Mouse (Mus musculus): ENCODE data around the gene Spi1. TPM values are rescaled to one million over a fixed set of nuclear protein-coding genes. Genes with fewer than 3 reads are reported as not detected.

Spi1 gene
- polyA plus RNA-seq, 2 experiments from 2014 or later: 0.49 TPM; not detected in 1

DNA sequence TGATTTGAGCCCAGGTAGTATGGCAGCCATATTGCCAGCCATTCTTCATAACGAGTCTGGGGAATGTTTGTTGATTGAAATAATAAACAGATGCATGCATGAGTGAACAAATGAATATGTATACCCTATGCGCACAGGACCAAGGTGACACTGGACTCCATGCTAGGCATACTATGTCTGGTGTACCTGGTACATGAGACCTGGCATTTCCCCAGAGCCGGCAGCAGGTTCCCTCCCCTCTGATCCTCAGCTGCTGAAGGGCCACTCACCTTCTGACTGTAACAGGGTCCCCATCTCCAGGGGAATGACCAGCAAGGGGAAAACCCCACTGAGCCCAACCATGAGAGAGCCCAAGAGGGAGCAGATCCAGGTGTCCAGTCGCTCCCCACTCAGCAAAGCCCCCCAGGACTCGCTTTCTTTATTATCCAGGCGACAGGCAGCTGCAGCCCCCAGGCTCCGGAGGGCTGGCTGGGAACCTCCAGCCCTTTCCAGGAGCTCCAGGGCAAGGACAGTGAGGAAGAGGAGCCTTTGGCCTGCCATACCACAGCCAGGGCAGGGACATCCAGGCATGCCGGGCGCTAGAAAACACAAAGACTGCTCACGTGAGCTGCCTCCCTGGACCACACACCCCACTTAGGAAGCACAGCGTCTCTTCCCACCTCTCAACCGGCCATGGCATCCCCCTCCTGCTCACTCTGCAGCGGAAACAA lies 13.9 kb upstream of the Spi1 start:
- no peak for ATAC-seq

DNA sequence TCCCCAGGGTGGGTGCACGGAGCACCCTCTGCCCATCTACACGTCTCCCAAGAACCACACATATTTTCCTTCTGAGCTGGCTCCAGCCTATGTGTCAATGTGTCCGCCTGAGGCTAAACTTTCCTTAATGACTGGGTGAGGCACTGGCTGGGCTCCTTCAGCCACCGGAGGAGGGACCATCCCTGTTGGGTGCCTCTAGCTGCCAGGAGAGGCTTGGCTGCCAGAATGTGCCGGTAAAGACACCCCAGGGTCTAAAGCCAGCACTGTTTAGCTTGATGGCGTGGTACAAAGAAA lies 13.4 kb upstream of the Spi1 start:
- no peak for ATAC-seq

DNA sequence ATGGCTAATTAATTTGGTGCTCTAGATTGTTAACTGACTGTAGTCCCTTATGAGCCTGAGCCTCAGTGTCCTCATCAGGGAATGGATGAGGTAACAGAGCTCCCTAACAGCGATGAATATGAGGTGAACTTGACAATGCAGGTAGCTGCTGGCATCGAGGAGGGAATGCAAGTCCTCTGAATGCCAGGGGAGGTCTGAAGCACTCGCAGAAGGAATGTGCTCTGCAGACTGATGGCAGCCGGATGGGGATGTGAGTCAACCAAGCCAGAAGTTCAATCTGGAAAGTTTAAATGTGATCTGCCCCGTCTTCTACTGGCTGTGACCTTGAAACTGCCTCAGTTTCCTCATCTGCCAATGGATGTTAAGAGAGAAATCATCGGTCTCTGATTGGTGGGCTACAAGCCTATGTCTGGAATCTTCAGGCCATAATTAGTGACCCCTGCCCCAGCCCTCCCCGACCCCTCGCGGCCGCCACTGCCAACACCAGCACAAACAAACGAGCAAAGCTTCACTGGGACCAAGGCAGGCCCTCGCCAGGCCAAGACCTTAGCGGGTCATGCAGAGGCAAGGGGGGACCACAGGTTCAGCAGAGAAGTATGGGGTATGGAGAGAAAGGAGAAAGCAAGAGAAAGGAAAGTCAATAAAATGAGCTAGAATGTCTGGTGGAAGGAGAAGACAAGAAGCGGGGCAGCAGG lies 12.7 kb upstream of the Spi1 start:
- ATAC-seq: no peak

DNA sequence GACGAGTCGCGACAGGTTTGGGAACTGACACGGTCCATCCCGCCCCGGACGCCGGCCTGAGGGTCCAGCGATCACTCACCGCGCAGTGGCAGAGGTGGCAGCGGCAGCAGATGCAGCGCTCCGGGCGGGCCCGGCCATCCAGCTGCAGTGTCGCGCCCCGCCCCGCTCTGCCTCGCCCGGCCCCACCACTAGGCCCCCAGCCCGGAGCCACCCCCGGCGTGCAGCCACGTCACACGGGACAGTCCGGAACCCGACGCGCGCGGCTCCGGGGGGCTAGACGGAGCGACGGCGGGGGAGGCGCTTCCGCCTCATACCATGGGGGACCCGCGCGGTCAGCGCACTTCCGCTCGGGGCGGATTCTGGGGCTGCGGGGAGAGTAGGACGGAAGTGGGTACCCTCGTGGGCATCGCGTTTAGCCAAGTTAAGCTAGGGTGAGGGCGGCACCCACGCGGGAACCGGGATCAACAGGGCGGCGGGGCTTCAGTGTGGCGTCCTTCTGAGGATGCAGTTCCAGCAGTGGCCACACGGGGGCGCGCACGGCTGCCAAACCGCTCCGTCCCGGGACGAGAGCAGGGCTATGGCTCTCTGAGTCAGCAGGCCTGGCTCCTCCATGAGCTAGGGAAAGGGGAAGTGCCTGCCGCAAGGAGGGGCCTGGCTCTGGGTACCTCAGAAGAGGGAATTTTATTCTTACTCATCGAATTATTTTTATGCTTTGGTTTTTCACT lies 12.0 kb upstream of the Spi1 start, which contains the start of gene Slc39a13:
Slc39a13 (minus strand) TSS at position 342 of the 725 bp plus-strand sequence.
- peak; percentile 90 for ATAC-seq

DNA sequence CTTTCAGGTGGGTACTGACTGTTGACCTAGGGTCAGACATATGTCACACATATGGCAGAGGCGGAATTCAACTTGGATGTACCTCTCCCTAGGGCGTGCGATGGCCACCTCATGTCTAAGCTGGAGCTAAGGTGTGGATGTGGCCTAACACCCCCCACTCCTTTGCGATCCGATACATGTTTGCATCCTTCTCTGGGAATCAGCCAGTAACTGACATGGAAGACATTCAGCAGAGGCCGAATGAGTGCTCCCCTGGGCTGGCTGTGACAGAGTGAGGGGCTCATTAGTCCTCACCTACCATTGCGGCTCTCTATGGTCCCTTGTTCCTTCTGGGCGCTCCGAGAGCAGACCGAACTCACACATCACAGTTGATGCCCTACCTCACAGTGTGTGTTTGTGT lies 11.1 kb upstream of the Spi1 start:
- no peak for ATAC-seq

DNA sequence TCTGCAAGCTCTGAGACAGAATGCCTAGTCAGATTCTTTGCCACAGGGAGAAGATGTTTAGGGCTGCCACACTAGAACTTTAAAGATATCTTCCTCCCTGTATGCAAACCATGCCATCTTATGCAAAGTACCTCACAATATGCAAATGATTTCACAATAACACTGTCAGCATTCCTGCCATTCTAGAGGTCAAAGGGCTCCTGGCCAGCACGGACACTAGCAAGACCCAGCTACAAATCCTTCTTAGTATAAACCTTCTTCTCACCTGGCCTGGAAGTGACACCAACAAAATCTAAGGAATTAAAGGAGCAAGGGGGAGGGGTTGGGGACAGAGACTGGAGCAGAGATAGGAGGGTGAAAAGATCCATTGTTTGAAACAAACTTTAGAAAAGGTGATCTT lies 10.1 kb upstream of the Spi1 start:
- no peak for ATAC-seq

DNA sequence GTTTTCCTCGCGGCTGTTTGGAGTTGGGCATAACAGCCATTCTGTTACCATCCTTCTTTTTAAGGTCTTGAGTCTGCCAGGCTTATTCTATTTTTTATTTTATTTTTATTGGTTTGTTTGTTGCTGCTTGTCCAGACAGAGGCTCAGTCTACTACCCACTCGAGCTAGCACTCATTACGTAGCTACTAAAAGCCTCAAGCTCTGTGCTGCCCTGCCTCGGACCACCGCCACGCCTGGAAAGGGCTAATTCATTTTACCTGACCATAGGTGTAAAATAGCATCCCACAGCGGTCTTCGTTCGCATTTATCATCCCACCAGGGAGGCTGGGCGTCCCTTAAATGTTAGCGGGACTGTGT lies 4.3 kb upstream of the Spi1 start:
- ATAC-seq: no peak

DNA sequence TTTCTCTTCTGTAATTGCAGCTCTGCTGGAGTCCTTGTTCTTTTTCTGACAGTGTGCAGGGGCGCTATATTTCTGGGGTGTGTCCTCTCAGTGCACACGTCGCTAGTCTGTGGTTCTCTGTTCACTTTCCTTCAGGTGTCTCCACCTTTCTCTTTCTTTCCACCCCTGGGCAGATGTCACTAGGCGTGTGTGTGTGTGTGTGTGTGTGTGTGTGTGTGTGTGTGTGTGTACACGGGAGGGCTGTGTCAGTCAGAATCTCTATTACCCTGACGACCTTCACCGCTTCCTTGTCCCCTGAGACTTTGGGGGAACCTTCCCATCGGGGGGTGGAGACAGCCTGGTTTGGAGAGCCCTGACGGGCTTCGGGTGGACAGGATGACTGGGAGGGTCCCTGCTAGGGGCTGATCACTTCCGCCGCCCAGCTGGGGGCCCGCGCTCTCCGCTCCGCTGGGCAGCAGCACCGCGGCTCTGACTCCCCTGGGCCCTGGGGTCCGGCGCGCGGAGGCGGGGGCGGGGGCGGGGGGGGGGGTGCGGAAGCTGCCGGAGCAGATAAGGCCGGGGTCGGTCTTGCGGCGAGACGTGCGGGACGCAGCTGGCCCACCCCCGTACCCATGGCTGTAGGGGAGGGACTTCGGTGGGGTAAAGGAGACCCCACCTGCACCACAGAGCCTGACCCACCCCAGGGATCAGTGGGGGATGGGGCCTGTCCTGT lies 3.7 kb upstream of the Spi1 start:
- ATAC-seq: peak; percentile 54

DNA sequence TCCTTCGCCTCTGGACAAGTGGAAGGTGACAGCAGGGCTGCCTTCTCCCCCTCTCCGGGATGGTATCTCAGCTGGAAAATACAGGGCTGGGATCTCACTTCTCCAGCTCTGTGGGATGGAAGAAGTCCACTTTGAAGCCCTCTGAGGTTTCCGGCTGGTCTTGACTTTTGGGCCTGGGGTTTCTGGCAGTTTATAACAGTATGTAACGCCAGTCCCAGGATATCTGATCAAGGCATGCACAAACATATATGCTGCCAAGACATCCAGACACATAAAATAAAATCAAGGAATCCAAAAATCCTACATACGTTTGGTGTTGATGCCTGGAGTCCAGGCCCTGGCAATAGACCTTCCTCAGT lies 3.2 kb upstream of the Spi1 start:
- ATAC-seq: no peak

DNA sequence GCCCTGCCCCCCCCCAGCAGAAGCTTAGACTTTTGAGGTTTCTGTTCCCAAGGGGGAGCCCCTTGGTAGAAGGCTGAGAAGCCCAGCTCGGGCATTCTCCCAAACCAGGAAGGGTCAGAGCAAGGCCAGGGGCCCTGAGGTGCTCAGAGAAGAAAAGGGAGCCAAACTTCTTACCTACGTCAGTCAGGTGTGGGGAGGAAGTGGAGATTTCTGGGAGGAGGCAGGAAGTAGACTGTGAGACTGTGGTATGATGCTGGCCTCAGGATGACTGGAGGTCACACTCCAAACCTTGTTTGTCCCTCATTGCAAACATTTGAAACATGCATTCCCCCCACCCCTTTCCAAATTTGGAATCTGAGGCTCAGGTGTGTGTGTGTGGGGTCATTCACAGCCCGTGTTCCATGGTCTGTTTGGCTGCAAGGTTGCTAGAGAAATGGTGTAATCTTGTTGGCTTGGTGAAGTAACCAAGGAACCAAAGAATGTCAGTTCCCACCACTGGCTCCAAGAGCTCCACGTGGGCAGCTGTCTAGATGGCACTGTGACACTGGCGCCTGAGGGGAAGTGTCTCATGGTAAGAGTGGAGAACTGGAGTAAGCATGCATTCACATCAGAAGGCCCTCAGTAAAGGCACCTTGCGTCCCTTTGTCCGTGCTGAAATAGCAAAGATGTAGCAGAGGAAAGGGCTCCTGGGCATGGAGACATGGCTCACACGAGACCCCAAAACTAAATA lies 1.2 kb upstream of the Spi1 start:
- peak; percentile 74 for ATAC-seq

DNA sequence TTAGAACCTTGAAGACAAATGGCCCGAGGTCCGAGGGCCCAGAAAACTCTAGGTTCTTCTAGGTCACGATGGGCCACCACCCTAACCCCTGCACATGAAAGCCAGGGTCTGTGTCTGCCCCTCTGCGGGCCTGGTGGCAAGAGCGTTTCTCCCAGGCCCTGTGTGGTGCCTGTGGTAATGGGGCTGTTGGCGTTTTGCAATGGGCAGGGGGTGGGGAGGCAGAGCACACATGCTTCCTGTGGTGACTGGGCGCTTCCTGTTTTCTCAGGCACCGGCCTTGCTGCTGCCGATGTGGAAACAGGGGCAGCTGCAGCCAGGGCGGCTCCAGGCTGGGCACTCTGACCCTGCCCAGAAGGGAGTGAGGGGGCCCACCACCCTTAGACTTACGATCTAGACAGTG lies 654 bp downstream of the Spi1 start:
- ATAC-seq: peak; percentile 81

DNA sequence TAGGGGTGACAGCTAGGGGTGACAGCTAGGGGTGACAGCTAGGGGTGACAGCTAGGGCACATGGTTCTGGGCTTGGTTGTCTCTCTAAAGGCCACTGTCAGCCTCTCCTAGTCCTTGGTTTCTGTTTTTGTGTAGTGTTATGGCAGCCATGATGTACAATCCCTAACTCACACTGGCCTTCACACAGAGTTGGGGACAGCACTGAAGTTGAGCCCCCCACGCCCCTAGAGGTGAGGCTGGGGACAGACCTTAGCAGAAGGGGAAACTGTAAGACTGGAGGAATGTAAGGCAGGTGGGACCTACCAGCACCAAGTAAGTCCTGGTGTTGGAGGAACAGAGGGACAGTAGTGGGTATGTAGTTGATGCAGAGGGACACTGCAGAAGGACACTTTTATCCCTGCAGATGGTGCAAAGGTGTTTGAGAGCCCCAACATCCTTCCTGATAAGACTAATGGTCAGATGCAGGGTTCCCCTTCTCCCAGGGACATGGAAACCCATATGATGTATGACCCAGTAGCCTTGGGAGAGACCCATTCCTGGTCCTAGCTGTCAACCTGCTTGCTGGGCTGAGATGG lies 1.3 kb downstream of the Spi1 start:
- peak; percentile 9 for ATAC-seq

DNA sequence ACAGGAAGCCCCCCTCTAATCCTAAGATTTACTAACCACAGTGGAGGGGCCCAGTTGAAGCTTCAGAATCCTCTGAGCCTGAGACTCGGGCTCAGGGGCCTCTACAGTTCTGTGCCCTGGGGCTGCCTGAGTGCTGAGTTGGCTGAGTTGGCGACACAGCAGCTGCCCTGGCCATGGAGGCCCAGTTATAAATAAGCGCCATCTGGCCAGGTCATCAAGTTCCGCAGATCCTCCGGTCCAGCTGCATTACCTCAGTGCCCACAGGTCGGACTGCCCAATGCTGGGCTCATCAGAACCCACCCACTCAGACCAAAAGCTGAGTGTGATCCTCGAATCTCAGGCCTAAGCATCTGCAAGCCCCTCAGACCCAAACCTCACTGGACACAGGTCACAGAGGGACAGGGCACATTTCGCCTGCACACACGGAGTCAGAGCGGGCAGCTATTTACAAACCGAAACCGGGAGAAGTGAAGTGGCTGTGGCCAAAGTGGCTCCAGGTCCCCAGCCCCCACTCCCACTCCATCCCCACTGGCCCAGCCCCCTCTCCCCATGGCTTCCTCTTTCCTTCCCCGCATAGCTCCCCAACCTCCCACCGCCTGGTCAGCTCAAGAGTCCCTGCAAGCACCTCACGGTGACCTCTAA lies 2.1 kb downstream of the Spi1 start:
- no peak for ATAC-seq

DNA sequence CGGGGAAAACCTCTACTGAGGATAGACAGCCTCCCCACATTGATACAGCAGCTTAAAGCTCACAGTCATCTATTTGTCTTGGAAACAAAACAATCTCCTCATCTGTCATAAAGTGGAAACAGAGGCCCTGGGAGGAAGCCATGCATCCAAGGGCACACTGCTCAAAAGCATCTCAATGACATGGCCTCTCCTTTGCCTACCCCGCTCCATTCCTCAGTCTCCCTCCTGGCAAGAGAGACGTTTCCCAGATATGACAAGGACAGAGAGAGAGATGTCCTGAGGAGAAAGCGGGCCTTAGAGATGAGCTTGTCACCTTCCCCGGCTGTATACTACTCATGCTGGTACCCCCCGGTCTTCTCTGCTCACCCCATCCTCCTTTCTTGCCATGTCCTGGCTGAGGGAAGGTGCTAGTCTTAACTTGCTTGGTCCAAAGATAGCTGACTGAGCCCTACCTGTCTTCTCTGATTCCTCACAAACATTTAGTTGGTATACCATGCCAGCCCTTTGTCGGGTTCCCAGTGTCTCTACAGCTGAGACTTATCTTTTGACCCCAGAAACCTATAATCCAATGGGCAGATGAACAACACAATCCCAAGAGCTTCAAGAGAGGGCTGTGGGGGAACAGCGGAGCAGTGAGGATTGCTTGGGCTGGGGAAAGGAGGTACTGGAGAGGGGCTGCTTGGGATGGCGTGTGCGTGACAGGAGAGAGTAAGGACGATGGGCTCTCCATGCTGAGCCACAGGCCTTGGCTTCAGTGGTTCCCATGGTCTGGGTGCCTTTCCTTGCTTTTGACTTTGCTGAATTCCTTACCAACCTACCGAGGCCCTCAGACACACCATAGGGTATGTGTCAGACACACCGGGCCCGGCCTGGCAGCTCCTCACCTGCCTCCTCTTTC lies 3.6 kb downstream of the Spi1 start:
- ATAC-seq: no peak

DNA sequence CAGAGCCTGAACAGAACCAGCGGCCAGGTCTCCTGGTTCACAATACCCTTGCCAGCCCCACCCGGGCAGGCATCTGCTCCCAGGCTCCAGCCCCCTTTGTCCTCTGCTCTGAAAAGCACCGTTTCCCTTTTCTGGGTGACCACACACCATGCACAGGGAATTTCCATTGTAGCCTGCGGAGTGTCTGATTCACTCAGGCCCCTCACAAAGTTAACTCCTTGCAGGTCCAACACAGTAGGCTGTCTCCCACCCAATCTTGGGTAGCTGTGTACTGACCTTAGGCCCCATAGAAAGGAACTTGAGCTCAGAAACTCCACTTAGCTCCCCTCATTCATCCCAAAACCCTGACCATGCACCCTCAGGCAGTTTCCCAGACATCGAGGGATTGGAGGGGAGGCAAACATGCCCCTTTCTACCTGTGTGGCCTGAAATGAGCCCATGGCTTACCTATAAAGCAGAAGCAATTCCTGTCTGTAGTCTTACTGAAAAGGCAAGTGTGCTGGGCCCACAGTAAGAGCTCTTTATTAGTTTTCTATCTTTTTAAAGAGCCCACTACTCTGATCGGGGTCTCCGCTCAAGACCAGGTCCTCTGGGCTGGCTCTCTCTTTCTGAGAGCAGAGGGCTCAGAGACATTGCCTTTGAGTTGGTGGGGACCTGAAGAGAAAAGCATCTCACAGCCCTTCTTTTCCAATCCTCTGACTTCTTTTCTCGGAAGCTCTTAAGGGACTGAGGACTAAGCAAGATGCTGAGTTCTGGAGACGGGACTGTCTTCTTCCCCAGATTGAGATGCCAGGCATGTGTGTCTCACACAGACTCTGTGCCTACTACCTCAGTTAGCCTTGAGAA lies 4.4 kb downstream of the Spi1 start:
- no peak for ATAC-seq

DNA sequence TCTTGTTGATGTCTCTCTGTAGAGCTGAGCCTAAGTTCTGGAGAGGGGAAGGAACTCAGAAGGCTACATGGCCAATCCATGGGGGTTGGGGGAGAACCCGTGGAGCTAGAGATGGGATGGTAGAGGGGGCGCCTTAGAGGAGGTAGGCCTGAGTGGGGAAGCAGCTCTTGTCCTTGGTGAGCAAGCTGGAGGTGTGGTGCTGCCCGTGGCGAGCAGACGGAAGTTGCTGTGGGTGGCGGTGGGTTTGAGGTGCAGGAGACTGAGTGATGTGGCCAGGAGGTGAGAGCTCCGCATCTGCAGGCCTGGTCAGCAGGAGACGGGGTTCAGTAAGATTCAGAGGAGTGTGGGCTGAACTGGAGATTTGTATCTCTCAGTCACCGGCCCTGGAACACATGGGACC lies 5.3 kb downstream of the Spi1 start:
- no peak for ATAC-seq

DNA sequence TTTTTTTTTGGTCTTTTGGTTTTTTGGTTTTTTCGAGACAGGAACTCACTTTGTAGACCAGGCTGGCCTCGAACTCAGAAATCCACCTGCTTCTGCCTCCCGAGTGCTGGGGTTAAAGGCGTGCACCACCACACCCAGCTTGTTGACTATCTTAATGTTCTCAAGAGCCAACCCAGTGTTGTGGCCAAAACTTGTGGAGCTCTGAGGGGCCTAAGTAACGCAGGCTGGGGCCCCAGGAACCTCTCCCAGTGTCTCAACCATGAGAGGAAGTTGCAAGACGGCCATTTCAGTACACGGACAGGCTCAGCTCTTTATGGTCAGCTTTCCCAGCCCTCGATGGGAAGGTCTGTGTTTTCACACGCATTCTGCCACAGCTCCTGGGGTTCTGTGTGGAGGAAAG lies 6.8 kb downstream of the Spi1 start:
- no peak for ATAC-seq

DNA sequence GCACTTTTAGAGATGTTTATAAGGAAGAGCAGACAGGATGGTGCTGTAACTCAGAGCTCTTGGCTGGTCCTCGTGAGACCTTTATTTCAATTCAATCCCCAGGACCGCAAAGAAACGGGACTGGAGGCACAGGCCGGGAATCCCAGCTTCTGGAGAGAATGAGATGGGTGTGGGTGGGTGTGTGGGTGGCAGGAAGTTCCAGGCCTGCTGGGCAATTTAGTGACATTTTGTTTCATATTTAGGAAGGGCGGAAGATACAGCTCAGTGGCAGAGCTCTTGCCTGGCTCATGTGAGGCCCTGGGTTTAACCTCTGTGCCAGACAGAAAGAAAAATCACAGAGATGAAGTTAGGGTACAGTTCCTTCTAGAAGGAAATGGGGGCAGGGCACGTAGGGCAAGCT lies 8.0 kb downstream of the Spi1 start:
- no peak for ATAC-seq

DNA sequence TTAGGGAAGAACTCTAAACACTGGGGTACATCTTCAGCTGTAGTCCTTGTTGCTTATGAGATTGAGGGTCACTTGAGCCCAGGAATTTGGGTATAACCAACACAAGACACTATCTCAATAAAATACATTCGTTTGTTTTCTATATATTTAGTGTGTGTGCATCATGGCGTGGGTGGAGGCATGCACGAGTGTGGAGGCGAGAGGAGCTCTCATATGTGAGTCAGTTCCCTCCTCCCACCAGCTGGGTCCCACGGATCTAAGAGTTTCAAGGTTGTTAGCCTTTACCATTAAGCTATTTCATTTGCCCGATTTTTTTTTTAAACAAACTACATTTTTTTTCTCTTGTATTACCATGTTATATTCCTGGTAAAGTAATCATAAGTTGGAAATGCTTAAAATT lies 8.6 kb downstream of the Spi1 start:
- ATAC-seq: no peak

DNA sequence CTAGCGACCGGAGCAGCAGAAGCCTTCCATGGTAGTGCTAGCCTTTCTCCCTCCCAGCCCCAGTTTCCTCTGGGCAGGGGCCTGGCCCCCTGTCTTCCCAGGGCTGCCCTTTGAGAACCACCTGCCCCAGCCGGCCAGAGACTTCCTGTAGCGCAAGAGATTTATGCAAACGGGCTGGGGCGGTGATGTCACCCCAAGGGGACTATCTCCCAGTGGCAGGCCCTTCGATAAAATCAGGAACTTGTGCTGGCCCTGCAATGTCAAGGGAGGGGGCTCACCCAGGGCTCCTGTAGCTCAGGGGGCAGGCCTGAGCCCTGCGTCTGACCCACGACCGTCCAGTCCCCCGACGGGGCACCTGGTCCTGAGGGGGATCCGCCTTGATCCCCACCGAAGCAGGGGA lies 14.3 kb downstream of the Spi1 start:
- ATAC-seq: no peak

Data from CD4-positive, CD25-positive, alpha-beta regulatory T cell, adult 4 months (primary cell).